Mouse (Mus musculus) neural tube, embryonic 11.5 days (tissue): ENCODE measurements around the gene Fignl1. TPM values are rescaled to one million over a fixed set of nuclear protein-coding genes. Genes with fewer than 3 reads are reported as not detected.

Experiments used
- ATAC-seq: fragments of 200-750 bp; cut with Nextera tagmentation; 2 replicates; pipeline ENCODE4 v1.8.0; 2017; ENCODE audit warnings: moderate number of reproducible peaks, mild to moderate bottlenecking, moderate TSS enrichment, moderate library complexity; ENCODE audit not compliant: insufficient read depth, low FRiP score, low TSS enrichment
- DNase-seq: peaks from one replicate; pipeline ENCODE4 v3.0.0-alpha.2; 2015; ENCODE audit warnings: low spot score
- H3K27ac ChIP-seq: fragments of 300-500 bp; sonication (generic); 2 replicates; pipeline ENCODE4 v1.5.1; 2014; ENCODE audit warnings: low read depth, mild to moderate bottlenecking, low read length
- H3K27me3 ChIP-seq: fragments of 300-500 bp; sonication (generic); 2 replicates; pipeline ENCODE4 v1.6.1; 2014; ENCODE audit warnings: mild to moderate bottlenecking, low read length, mixed read lengths; ENCODE audit not compliant: control insufficient read depth, insufficient read depth
- H3K36me3 ChIP-seq: fragments of 300-500 bp; sonication (generic); 2 replicates; pipeline ENCODE4 v1.6.1; 2014; ENCODE audit warnings: mild to moderate bottlenecking, low read length, moderate library complexity, mixed read lengths; ENCODE audit not compliant: control insufficient read depth, insufficient read depth
- H3K4me1 ChIP-seq: fragments of 300-500 bp; sonication (generic); 2 replicates; pipeline ENCODE4 v1.6.1; 2014; ENCODE audit warnings: low read length, mixed read lengths; ENCODE audit not compliant: control insufficient read depth, insufficient read depth
- H3K4me2 ChIP-seq: fragments of 300-500 bp; sonication (generic); 2 replicates; pipeline ENCODE4 v1.6.1; 2014; ENCODE audit warnings: low read depth, mild to moderate bottlenecking, moderate library complexity
- H3K4me3 ChIP-seq: fragments of 300-500 bp; sonication (generic); 2 replicates; pipeline ENCODE4 v1.5.1; 2014; ENCODE audit warnings: low read depth, low read length
- H3K9ac ChIP-seq: fragments of 300-500 bp; sonication (generic); 2 replicates; pipeline ENCODE4 v1.6.1; 2014; ENCODE audit warnings: mild to moderate bottlenecking, low read length
- H3K9me3 ChIP-seq: fragments of 300-500 bp; sonication (generic); 2 replicates; pipeline ENCODE4 v1.6.1; 2016; ENCODE audit warnings: low read length; ENCODE audit not compliant: control insufficient read depth
- WGBS: fragments of 180-500 bp; shearing (Covaris S2); extraction: QIAGEN DNeasy Blood & Tissue Kit; methylation state at CpG from one replicate; pipeline ENCODE4 v1.1.7; 2014; 5-methylcytosine and 5-hydroxymethylcytosine counted together
- polyA plus RNA-seq: library from polyadenylated mRNA; unstranded; fragments of >200 nt; fragmentation: Nextera tagmentation; extraction: Ambion mirVana; gene quantifications from 2 replicates; pipeline ENCODE4 v1.2.1, GENCODE M21; 2014

The Fignl1 gene
- polyA plus RNA-seq, 1 experiment from 2014 or later, result 76.6 TPM

DNA sequence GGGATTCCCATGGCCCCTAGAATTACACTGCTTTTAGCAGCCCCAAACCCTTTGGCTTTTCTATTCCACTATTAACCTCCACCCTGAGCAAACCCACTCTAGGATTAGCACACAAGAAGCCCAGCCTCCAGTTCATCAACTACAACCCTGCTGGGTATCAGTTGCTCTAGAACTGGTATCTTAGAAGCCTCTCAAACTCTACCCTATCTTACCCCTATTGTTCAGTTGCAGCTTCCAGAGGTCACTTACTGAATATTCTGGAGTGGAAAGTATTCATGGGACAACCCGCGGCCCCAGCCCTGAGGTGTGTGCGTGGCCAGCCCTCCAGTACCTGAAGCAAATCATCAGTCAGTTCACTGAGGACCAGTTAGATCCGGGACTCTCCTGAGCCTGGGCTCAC is 34.4 kb downstream of the Fignl1 start:
- H3K9me3 ChIP-seq, result no peaks in the 10 kb centered on the region
- WGBS, result 96% methylated on average over 4 of the region's 4 CpGs
- no peaks in the 10 kb centered on the region for H3K4me1 ChIP-seq
- DNase-seq, result no peak
- H3K4me2 ChIP-seq, result no peak overlapping the region
- ATAC-seq, result no peak
- no peaks in the 10 kb centered on the region for H3K27me3 ChIP-seq
- no peak overlapping the region for H3K4me3 ChIP-seq
- H3K27ac ChIP-seq, result no peak overlapping the region
- H3K36me3 ChIP-seq, result no peaks in the 10 kb centered on the region
- H3K9ac ChIP-seq, result no peak overlapping the region

DNA sequence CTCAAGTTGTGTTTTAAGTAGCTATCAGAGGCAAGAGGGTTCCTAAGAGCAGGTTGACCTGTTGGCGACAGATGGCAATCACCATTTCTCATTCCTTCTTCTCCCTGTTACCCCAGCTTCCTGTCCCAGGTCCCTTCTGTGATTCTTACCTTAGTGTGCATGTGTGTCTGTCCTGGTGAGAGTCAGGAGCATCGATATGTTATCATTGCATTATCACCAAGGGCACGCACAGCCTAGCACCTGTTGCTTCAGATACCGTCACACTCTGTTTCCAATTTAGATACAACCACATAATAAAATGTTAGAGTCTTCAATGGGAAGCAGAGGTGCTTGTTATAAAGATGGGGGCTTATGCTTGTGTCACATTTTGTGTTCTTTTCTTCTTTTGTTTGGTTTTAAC is 36.6 kb downstream of the Fignl1 start:
- H3K36me3 ChIP-seq, result no peaks in the 10 kb centered on the region
- H3K27me3 ChIP-seq, result no peaks in the 10 kb centered on the region
- H3K9me3 ChIP-seq, result no peaks in the 10 kb centered on the region
- H3K9ac ChIP-seq, result no peak overlapping the region
- 91% methylated on average over 4 of the region's 4 CpGs for WGBS
- no peak overlapping the region for H3K4me3 ChIP-seq
- ATAC-seq (no peak), DNase-seq (no peak)
- no peaks in the 10 kb centered on the region for H3K4me1 ChIP-seq
- no peak overlapping the region for H3K27ac ChIP-seq
- H3K4me2 ChIP-seq, result no peak overlapping the region

DNA sequence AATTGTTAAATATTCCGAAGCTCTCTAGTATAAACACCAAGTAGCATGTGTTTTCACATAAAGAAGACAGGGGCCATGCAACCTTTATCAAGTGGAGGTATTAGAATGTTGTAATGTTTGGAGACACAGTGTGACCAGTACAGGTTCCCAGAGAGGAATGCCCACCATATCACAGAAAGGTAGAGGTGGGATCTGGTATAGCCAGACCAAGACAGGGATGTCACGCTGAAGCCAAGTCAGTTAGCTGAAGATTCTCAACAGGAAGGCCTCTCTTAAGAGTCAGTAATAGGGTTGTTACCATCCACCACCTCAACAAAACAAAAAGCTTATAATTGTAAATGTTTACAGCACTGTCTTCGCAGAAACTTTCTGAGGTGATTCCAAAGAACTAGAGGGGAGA is 38.1 kb downstream of the Fignl1 start:
- H3K4me3 ChIP-seq, result no peak overlapping the region
- no peaks in the 10 kb centered on the region for H3K27me3 ChIP-seq
- no peaks in the 10 kb centered on the region for H3K4me1 ChIP-seq
- no peak overlapping the region for H3K27ac ChIP-seq
- H3K9me3 ChIP-seq, result no peaks in the 10 kb centered on the region
- H3K36me3 ChIP-seq, result no peaks in the 10 kb centered on the region
- no peak overlapping the region for H3K4me2 ChIP-seq
- no peak for DNase-seq
- WGBS, result 79% methylated on average over 3 of the region's 3 CpGs
- H3K9ac ChIP-seq, result no peak overlapping the region
- no peak for ATAC-seq

DNA sequence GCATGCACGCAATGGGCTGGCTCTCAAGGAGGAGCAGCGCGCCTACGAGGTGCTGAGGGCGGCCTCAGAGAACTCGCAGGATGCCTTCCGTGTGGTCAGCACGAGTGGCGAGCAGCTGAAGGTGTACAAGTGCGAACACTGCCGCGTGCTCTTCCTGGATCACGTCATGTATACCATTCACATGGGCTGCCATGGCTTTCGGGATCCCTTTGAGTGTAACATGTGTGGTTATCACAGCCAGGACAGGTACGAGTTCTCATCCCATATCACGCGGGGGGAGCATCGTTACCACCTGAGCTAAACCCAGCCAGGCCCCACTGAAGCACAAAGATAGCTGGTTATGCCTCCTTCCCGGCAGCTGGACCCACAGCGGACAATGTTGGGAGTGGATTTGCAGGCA is 39.5 kb downstream of the Fignl1 start:
- H3K4me2 ChIP-seq, result no peak overlapping the region
- H3K27me3 ChIP-seq, result no peaks in the 10 kb centered on the region
- no peak overlapping the region for H3K4me3 ChIP-seq
- no peaks in the 10 kb centered on the region for H3K36me3 ChIP-seq
- no peaks in the 10 kb centered on the region for H3K4me1 ChIP-seq
- no peak for DNase-seq
- no peaks in the 10 kb centered on the region for H3K9me3 ChIP-seq
- no peak overlapping the region for H3K27ac ChIP-seq
- no peak for ATAC-seq
- no peak overlapping the region for H3K9ac ChIP-seq
- WGBS, result 94% methylated on average over 20 of the region's 20 CpGs

DNA sequence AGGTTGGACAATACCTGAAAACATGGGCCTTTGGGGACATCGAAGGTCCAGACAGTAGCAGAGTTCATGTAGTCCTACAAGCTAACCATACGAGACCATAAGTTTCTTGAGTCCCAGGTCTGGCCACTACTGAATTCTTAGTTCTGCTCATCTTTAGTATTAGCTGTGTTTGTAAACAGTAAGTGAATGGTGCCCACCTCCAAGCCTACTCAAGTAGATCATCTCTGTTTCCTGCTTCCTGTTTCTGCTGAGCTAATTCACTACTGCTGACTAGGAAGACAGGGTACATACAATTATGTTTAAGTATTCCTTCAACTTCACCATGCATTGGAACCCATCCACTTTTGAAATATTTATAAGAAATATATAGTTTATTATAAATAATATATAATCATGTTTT is 40.7 kb downstream of the Fignl1 start:
- no peak overlapping the region for H3K27ac ChIP-seq
- H3K36me3 ChIP-seq, result no peaks in the 10 kb centered on the region
- WGBS, result 92% methylated on average over 2 of the region's 2 CpGs
- no peaks in the 10 kb centered on the region for H3K27me3 ChIP-seq
- ATAC-seq, result no peak
- no peak overlapping the region for H3K4me3 ChIP-seq
- no peak overlapping the region for H3K4me2 ChIP-seq
- DNase-seq, result no peak
- no peak overlapping the region for H3K9ac ChIP-seq
- no peaks in the 10 kb centered on the region for H3K4me1 ChIP-seq
- no peaks in the 10 kb centered on the region for H3K9me3 ChIP-seq

DNA sequence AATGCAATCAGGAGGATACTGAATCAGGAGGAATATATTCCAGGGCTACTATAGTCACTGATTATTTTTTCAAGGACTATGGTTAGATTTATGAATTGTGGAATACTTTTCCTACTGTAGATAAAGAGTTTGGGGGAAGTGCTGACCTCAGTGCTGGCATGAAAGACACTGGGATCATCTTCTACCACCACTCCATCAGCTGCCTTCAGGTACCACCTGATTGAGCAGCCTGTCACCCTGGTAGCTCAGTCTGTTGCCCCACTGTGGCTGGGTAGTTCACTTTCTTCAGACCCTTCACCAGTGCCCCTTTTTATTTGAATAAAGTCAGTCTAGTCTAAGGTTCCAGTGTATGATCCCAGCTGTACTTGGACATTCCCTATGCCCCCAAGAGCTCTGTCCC is 42.0 kb downstream of the Fignl1 start:
- no peak overlapping the region for H3K4me2 ChIP-seq
- H3K9me3 ChIP-seq, result no peaks in the 10 kb centered on the region
- ATAC-seq, result no peak
- DNase-seq, result no peak
- H3K36me3 ChIP-seq, result no peaks in the 10 kb centered on the region
- H3K27me3 ChIP-seq, result no peaks in the 10 kb centered on the region
- no peak overlapping the region for H3K27ac ChIP-seq
- H3K9ac ChIP-seq, result no peak overlapping the region
- H3K4me3 ChIP-seq, result no peak overlapping the region
- H3K4me1 ChIP-seq, result no peaks in the 10 kb centered on the region

DNA sequence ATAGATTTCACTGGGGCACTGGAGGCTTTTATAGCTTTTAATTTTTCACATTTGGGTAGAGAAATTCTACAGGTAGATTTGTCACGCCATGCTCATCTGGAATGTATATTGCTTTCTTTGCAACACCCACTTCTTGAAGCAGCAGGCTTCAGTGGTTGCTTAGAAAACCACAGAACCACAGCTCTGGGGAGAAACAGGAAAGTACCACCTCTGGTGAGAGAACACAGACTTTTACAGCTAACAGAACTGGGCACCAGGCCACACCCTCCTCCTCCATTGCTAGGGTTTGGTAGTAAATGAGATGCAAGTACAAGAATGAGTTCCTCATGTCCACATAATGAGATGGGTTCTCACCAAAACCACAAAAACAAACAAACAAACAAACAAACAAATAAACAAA is 42.7 kb downstream of the Fignl1 start:
- DNase-seq, result no peak
- Histone ChIP-seq H3K9me3 (no peaks in the 10 kb centered on the region), H3K4me1 (no peaks in the 10 kb centered on the region), H3K27ac (no peak overlapping the region), H3K4me2 (no peak overlapping the region), H3K27me3 (no peaks in the 10 kb centered on the region), H3K9ac (no peak overlapping the region), H3K36me3 (no peaks in the 10 kb centered on the region), H3K4me3 (no peak overlapping the region)
- no peak for ATAC-seq
- WGBS, result 95% methylated on average over 1 of the region's 1 CpGs

DNA sequence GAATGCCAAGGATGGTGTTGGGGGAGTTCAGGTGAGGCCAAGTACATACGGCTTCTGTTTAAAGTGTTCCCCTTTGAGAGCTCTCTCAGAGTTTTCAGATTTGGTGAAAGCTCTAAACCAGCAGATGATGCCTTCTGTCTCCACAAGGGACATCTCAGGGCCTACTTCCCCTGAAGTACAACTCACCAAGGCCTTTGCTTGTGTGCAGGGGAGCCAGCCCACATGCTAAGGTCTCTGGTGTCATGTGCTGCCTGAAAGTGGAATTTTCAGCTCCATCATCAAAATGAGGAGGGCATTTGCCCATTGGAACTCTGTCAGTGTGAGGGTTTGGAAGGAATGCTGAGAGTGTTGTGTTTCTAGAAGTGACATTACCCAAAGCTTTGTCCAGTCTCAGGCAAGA is 43.3 kb downstream of the Fignl1 start:
- no peak overlapping the region for H3K4me3 ChIP-seq
- no peak for DNase-seq
- 80% methylated on average over 1 of the region's 1 CpGs for WGBS

DNA sequence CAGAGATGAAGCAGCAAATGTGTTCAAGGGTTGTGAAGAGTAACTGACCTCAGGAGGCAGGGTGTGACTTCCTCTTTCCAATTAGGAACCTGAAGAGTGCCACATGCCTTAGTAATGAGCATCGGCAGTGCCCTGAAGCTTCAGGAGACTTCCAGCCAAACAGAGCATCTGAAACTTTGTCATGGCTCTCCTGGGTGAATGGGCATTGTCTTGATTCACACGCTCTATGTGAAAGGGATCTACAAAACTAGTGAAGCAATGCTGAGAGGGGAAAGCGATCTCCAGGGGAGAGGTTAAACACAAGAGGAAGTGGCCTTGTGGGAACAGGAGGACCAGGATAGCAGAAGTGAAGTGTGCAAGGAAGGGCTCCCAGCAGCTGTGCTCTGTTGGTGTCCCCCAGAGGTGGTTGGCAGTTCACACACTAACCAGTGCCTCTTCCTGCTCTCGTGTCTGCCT is 45.5 kb downstream of the Fignl1 start:
- H3K27ac ChIP-seq, result no peak overlapping the region
- H3K36me3 ChIP-seq, result no peaks in the 10 kb centered on the region
- H3K9ac ChIP-seq, result no peak overlapping the region
- no peaks in the 10 kb centered on the region for H3K9me3 ChIP-seq
- H3K27me3 ChIP-seq, result no peaks in the 10 kb centered on the region
- H3K4me1 ChIP-seq, result no peaks in the 10 kb centered on the region
- ATAC-seq (no peak), DNase-seq (no peak)
- WGBS, result 69% methylated on average over 4 of the region's 4 CpGs
- H3K4me2 ChIP-seq, result no peak overlapping the region
- no peak overlapping the region for H3K4me3 ChIP-seq

More for the DNA sequence above, 43.3 kb downstream of the Fignl1 start:
- H3K4me2 ChIP-seq, result no peak overlapping the region
- ATAC-seq, result no peak
- H3K36me3 ChIP-seq, result no peaks in the 10 kb centered on the region
- H3K27ac ChIP-seq, result no peak overlapping the region
- no peaks in the 10 kb centered on the region for H3K27me3 ChIP-seq
- no peak overlapping the region for H3K9ac ChIP-seq
- H3K4me1 ChIP-seq, result no peaks in the 10 kb centered on the region
- H3K9me3 ChIP-seq, result no peaks in the 10 kb centered on the region
